Mouse (Mus musculus) monocyte, adult 2 months (primary cell): ENCODE data around the gene Dbndd2.
A peak's percentile ranks its signal among the peaks of the same experiment; 100 is the strongest.

Experiments used
- DNase-seq, 2 experiments: peaks; one replicate each; pipeline ENCODE4 v3.0.0; 2022; ENCODE audit warnings: low spot score in 2 of 2, low read depth in 1 of 2

Gene Dbndd2

DNA sequence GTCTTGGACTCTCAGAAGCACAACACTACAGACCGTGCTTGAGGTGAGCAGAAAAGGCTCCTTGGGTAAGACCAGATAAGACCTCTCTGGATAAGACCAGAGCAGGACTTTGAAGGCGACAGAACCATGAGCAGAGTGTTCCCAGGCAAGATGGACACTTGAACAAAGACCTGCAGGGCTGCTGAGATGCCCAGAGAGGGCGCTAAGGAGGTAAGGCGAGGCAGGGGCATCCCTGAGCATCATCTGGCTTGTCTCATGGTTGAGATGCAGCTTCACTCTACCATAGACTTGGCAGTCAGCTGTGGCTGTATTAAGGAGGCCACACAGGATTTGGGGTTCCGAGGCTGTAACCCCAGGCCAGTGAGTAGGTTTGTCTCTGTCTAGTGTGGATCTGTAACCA, 13.4 kb downstream of the Dbndd2 start:
- no peak for DNase-seq

DNA sequence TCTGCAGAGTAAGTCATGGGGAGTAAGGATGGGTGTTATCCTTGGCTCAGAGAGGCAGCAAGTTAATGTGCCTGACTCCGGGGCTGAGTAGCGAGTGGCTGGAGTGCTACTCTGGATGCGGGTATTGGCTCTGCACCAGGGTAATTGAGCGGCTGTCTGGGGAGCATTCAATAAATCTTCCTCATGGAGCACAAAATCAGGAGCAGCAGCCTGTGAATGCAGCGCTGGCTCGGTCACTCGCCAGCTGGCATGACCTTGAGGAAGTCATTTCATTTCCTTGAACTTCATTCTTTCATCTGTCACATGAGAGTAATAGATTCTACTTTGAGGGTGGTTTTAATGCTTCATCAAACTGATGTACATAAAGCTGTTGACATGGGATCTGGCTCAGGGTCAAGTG, 14.6 kb downstream of the Dbndd2 start:
- DNase-seq: no peak

DNA sequence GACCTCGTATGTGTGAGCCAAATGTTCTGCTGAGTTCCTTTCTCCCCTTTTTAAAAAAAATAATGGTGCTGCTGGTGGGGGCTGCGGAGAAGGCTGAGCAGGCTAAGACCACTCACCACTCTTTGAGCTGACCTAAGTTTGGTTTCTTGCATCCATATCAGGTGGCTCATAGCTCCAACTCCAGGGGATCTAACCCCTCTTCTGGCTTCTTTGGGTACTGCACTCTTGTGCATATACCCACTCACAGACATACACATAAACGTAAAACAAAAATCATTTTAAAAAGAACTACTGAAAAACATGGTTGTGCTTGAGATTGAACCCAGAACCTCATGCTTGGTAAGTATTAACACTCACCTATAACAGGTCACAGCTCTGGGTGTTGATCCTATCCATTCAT, 19.0 kb downstream of the Dbndd2 start:
- DNase-seq: no peak

DNA sequence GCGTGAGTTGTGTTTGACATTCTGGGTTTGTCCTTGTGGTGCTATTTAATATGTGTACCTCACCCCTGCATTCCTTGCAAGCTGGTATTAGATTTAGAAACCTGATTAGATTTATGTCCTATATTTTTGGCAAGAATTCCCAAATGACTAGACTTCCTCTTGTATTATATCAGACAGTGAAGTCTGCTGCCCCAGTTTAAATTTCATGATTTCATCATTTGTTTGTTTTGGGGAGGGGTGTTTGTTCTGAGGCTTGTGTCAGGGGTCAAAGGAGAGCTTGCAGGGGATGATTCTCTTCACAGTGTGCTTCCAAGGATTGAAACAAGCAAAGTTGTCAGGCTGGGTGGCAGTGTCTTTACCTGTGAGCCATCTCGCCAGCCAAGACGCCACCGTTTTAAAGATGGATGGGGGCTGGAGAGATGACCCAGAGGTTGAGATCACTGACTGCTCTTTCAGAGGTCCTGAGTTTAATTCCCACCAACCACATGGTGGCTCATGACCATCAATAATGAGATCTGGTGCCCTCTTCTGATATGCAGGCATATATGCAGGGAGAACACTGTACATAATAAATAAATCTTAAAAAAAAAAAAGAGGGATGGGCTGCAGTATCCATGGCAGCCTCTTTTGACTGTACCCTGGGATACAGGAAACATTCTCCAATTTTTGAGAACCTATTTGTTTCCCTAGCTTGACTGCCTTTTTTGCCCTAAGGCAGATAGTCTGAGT, 19.9 kb downstream of the Dbndd2 start:
- no peak for DNase-seq

DNA sequence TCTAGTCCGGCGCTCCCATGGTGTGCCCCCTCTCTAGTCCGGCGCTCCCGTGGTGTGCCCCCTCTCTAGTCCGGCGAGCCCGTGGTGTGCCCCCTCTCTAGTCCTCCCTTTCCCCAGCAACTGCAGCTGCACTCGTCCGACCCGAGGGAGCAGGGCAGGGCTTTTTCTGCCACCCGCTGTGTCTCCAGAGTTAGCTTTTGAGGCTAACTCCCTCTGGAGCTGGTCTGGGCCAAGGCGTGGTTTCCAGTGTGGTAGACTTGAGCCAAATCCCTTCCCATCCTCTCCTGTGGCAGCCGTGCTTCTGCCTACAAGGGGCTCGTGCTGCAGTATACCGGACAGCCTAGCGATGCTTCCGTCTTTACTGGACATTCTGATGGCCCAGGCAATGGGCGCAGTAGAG, 21.9 kb downstream of the Dbndd2 start:
- no peak for DNase-seq

DNA sequence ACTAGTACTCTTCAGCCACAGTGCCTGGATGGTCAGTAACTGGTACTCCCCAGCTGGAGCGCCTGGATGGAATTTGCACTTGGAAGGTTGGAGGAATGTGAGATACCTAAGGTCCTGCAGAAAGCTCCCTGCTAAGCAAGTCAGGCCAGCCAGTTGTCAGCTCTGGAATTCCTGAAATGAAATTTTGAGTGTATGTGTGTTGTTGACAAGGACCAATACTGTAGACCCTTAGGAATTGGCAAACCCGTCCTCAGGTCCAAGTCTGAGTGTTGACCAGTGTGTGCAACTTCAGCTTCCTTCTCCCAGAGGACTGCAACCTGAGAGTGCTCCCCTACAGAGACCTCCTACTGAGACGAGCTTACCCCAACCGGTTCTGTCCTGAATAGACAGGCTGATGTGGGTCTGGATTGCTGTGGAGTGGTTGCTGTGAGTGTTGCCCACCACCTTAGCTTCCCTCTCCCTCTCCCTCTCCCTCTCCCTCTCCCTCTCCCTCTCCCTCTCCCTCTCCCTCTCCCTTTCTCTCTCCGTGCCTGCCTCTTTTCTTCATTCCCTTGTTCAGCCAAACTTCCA, 24.8 kb downstream of the Dbndd2 start:
- no peak for DNase-seq

DNA sequence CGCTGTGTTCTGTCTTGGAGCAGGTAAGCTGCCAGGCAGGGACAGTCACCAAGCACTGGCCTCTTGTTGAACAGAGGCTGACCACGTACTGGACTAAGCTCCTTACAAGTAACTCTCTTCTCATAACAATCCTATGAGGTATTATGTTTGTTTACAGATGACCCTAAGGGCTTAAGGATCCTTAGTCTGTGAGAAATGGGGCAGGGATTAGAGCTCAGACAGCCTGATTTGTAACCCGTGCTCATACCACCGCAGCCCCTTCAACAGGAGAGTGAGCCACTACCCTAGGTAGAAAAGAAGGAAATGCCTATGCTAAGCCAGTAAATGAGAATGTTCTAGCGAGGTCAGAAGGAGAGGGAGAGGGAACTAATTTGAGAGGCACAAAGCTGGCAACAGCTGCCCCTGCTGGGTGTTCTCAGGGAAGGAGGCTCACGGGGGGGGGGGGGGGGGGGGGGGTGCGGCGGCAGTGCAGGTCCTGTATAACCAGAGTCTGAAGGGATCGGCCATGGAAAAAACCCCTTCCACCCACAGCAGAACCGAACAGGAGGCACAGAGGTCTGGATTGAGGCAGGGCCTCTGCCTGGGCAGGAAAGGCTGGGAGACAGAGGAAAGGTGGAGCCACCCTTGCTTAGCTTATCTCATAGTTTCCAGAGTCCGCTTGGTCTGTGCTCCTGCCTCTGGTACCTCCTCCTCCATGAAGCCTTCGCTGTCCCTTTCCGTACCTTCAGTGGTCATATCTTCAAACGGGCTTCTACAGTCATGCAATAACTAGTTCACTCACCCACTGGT, 26.4 kb downstream of the Dbndd2 start:
- DNase-seq: no peak

DNA sequence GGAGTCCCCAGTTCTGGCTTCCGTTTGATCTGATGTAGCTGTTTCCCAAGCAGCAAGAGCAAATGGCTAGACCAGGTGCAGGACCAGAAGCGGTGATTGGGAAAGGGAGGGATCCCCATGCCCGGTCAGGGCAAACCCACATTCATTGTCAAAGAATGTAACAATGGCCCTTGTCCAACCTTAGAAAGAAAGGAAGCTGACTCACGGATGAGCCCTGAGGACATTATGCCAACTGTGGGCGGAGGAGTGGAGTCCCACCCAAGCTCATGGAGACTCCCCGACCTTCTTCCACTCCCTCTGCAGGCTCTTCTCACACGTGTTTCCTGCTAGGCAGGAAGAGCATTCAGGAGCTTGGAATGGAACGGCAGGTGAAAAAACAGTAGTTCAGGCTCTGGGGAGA, 27.5 kb downstream of the Dbndd2 start:
- no peak for DNase-seq

DNA sequence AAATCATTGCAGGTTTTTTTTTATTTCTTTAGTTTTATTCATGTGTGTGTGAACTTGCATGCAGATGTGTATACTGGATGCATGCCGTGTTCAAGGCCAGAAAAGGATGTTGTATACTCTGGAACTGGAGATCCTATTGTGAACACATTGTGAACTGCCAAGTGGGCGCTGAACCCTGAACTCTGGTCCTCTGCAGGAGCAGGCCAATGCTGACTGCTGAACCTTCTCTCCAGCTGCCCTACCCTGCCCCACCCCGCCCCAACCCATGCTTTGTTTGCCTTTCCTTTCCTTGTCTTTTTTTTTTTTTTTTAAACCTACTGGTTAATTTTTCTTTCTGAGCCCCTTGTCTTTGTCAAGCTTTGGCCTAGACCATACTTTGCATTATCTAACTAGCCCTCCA, 29.0 kb downstream of the Dbndd2 start:
- no peak for DNase-seq

DNA sequence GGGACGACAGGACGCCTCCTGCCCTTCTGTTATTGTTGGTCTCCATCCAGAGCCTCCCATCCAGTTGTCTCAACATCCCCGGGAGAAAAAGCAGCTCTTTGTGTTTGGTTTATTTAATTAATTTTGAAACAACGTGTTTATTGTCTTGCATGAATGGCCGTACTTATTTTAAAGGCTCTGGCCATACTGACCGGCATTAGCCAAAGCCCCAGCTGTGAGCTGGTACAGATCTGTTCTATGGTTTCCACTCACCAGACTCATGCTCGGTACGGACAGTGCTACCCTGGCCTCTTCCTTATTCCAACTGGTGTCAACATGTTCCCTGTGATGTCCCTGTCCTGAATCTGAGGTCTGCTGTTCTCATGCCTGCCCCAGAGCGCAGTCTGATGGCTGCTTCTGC, 30.0 kb downstream of the Dbndd2 start:
- no peak for DNase-seq

DNA sequence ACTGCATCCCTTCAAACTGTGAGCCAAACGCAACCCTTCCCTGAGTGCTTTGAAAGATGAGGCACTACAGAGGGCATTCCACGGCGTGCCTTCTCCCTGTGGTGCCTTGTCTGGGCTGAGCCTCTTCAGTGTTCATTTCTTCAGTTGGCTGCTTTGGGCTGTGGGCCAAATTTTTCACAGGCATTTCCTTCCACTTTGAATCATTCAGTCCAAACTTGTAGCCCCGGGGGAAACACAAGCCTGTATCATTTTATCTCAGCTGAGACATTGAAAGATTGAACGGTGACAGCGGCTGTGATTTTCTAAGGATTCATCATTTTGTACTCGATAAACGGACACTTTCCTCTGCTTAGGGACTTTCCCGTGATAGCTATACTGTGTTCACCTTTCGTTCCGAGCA, 30.7 kb downstream of the Dbndd2 start:
- DNase-seq: no peak

DNA sequence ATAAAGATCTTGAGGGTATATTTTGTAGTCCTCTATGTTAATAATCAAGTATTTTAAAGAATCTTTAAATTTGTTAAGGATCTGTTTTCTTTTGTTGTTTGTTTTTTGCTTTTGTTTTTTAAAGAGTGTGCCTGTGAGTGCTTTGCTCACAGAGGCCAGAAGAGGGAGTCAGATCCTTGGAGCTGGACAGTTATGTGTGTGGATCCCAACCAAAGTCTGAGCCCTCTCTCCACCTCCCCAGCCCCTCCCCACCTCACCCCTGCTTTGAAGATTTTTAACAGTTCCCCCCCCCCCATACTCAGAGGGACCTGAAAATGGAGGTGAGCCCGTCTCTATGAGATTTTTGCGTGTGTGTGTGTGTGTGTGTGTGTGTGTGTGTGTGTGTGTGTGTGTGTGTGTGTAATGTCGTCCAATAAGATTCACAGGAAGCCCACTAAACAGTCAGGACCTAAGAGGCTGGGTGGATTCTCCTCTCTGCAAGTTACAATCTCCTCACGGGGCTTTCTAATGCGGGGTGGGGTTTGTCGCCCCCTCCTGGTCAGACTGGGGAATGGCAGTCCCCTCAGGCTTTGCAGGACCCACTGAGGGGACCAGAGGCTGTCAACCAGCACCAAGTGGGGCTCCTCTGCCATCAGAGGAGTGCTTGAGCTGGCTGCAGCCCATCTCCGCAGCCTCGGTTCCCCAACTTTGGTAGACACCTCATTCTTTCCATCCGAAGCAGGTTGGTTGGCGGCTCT, 31.7 kb downstream of the Dbndd2 start:
- peak in 1 of 2 experiments; percentile 56 for DNase-seq

DNA sequence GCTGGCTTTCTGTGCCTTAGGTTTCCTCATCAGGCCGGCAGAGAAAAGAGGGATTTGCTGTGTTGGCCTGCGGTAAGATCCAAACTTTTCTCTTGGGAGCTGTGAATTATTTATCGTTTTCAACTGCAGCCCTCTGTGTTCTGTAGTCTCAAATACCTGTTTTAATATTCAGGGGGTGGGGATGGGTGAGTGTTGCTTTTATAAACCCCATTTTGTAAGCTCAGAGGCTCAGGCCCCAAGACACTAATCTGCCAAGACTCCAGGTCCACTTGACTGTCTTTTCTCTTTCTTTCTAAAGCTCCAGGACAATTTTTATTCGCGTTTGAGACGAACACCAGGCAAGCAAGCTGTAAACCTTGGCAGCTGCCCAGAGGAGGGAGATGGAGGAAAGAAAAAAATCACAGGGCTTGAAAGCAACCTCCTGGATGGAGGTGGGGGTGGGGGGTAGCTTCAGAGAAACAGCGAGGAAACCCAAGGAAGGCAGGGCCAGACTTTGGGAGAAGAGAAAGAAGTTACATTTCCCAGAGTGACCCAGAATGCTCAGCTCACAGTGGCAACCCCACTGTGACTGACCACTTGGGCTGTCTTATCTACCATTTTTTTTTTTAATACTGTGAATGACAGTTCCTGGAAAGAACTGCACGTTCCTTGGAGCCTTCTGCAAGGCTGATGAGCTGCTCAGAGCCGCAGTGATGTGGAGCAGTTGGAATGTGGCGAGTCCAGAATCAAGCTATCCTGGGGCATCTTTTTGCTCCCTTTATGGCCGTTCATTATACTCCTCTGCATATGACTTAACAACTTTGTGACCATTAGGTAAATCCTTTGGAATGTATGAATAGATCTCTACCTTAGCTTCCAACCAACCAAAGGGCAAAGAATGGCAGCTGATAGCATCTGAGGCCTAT, 32.6 kb downstream of the Dbndd2 start:
- DNase-seq: no peak

DNA sequence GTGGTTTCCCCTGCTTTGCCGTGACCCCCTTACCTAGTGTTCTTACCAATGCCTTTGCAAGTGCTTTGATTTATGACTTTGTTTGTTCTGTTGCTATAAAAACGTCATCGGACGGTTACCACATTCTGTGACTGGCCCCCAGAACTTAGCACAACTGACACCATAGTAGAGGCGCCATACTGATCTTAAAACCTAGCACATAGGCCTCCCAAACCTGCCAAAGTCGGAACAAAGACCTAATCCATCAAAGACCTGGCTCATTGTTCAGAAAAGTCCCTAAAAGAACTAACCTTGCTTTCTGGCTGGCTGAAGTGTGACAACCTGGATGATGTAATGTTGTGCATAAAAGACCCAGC, 33.2 kb downstream of the Dbndd2 start:
- DNase-seq: no peak

DNA sequence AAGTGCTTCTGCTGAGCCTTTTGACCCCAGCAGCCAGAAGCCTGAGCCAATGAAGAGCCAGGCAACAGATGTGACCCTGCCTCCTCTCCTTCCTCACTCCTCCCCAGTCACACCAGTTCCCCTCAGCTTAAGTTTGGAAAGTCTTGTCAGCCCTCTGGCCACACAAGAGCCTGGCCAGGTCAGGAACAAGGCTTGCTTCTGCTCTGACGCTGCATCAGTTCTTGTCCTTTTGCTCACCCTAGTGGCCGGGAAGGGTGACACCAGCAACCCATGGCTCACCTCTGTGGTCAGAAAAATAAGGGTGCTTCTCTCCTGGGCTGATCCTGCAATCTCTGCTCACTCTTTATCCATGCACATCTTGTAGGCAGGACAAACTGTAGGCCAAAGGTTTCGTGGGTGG, 34.9 kb downstream of the Dbndd2 start:
- peak in 1 of 2 experiments; percentile 34 for DNase-seq

DNA sequence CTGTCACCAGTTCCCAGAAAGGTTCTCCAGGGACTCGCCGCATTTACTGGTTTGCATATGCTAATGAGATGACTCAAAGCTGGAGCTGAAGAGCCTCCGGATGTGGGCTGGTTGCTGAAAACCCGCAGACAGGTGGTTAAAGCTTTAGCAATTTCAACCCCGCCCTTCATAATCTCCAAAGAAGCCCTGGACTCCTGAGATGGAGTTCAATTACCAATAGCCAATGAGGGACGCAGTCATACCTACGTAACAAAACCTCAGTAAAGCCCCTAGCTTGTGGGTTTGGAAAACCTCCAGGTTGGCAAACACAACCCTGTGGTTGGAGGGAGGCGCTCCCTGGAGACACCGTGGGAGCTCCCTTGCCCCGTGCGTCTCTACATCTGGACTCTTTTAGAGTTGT, 35.9 kb downstream of the Dbndd2 start:
- DNase-seq: peak; percentile 23 to 27

DNA sequence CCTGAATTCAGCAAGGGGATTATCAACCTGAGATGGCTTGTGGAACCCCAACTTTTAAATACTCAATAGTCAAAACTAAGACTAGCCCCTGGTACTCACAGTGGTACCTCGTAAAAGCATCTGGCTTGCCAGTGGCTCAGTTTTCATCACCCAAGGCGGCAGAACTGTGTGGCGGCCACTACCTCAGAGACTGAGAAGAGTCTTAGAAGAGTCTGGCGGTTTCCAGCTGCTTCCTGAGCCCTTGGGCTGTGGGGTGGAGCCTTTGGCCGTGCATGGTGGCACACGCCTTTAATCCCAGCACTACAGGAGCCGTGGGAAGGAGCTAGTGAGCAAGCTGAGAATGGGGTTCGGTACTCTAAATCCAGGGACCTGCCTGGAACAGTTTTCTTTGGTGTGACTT, 36.4 kb downstream of the Dbndd2 start:
- no peak for DNase-seq

DNA sequence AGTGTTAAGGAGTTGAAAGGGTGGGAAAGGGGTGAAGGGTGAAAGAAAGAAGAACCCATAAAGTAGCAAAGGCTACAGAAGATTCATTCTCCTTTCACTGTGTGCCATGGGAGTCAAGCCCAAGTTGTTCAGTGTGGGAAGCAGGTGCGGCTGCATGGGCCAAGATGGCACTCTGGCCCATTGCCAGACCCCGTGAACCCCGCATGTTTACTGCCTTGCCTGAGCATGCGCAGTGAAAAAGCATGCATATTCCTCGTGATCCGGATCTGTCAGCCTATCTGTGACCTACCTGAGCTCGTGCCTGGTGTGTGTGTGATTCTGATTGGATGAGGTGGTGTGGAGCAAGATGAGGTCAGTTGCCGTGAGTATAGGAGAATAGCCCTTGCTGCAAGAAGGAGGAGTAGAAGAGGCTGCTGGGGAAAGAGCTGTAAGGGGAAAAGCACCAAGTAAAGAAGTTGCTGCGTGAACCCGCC, 37.4 kb downstream of the Dbndd2 start:
- no peak for DNase-seq

DNA sequence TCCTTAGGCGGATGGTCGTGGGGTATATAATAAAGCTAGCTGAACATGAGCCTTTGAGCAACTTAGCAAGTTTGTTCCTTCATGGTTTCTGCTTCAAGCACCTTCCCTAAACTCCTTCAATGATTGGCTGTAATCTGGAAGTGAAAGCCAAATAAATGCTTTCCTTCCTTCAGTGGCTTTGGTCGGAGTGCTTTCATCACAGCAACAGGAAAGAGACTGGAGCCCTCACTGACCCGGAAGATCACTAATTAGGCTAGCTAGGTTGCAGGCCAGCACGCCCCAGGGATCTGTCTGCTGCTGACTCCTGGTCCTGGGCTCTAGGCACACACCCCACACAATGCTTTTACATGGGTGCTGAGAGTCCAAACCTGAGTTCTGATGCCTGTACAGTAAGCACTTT, 42.7 kb downstream of the Dbndd2 start:
- no peak for DNase-seq

DNA sequence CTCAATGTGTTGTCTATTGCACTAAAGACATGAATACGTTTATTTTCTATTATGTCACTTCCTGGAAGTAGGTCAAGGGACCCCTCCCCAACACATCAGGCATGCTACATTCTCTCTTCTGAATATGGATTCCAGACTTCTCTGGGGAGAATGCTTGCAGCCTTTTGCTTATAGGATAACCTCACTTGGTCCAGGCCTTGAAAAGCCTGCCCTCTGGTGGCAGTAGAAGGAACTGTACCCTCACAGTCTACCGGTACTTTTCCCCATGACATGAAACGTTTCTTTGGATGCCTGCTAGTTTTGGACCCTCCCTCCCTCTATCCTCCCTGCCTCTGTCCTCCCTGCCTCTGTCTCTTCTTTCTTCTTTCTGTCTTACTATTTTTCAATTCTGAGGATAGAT, 45.3 kb downstream of the Dbndd2 start:
- DNase-seq: peak in 1 of 2 experiments; percentile 55

DNA sequence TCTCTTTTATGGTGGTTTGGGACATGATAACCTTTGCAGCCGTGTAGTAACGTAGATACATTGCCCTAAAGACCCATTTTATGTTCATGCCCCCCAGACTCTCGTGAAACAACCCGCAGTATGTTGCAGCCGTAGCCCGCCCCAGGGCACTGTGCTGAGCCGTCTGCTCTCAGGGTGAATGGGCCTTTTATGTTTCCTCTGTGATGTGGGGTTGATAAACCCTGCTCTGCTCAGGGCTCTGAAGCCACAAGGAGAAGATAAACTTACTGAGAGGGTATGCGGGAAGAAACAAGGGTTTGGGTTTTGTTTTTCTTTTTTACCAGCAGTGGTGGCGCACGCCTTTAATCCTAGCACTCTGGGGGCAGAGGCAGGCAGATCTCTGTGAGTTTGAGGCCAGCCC, 48.4 kb downstream of the Dbndd2 start:
- no peak for DNase-seq
